Mouse (Mus musculus): Measurements from ENCODE around the gene Zgrf1.

Zgrf1 gene

GRCm38 (mm10) chr3:127552973-127553719, at the start of gene Zgrf1, which contains the start of gene Larp7:
Zgrf1 (plus strand) TSS chr3:127553489.
Larp7 (minus strand) TSS chr3:127553349.
- peak; percentile 99 for DNase-seq (ENCODE audit: low read depth, low spot score)

GRCm38 (mm10) chr3:127507878-127508783, 45.2 kb upstream of the Zgrf1 start:
- no peak for DNase-seq (ENCODE audit: low read depth, low spot score)

- no peak for DNase-seq (ENCODE audit: low read depth, low spot score)
Measured at GRCm38 (mm10) chr3:127511786-127512746, 41.2 kb upstream of the Zgrf1 start.

GRCm38 (mm10) chr3:127512794-127513335, 40.4 kb upstream of the Zgrf1 start:
- no peak for DNase-seq (ENCODE audit: low read depth, low spot score)

- DNase-seq (ENCODE audit: low read depth, low spot score): no peak
Measured at GRCm38 (mm10) chr3:127513699-127514098, 39.6 kb upstream of the Zgrf1 start.

- DNase-seq (ENCODE audit: low read depth, low spot score): no peak
Measured at GRCm38 (mm10) chr3:127515251-127515650, 38.0 kb upstream of the Zgrf1 start.

- DNase-seq (ENCODE audit: low read depth, low spot score): no peak
Measured at GRCm38 (mm10) chr3:127520300-127520699, 33.0 kb upstream of the Zgrf1 start.

- DNase-seq (ENCODE audit: low read depth, low spot score): no peak
Measured at GRCm38 (mm10) chr3:127521156-127521555, 32.1 kb upstream of the Zgrf1 start.

GRCm38 (mm10) chr3:127525188-127525819, 28.0 kb upstream of the Zgrf1 start:
- DNase-seq (ENCODE audit: low read depth, low spot score): no peak

GRCm38 (mm10) chr3:127527465-127528034, 25.7 kb upstream of the Zgrf1 start:
- DNase-seq (ENCODE audit: low read depth, low spot score): no peak

GRCm38 (mm10) chr3:127529210-127529609, 24.1 kb upstream of the Zgrf1 start:
- DNase-seq (ENCODE audit: low read depth, low spot score): no peak

- no peak for DNase-seq (ENCODE audit: low read depth, low spot score)
Measured at GRCm38 (mm10) chr3:127529824-127530223, 23.5 kb upstream of the Zgrf1 start.

- DNase-seq (ENCODE audit: low read depth, low spot score): peak; percentile 55
Measured at GRCm38 (mm10) chr3:127530293-127530692, 23.0 kb upstream of the Zgrf1 start.

- no peak for DNase-seq (ENCODE audit: low read depth, low spot score)
Measured at GRCm38 (mm10) chr3:127539193-127539592, 14.1 kb upstream of the Zgrf1 start.

- DNase-seq (ENCODE audit: low read depth, low spot score): no peak
Measured at GRCm38 (mm10) chr3:127543976-127544375, 9.3 kb upstream of the Zgrf1 start.

- DNase-seq (ENCODE audit: low read depth, low spot score): peak; percentile 93
Measured at GRCm38 (mm10) chr3:127544610-127545121, 8.6 kb upstream of the Zgrf1 start.

GRCm38 (mm10) chr3:127547882-127548281, 5.4 kb upstream of the Zgrf1 start:
- DNase-seq (ENCODE audit: low read depth, low spot score): peak; percentile 48

GRCm38 (mm10) chr3:127552434-127552972, 786 bp upstream of the Zgrf1 start:
- no peak for DNase-seq (ENCODE audit: low read depth, low spot score)

- DNase-seq (ENCODE audit: low read depth, low spot score): no peak
Measured at GRCm38 (mm10) chr3:127553720-127554043, 393 bp downstream of the Zgrf1 start.

- no peak for DNase-seq (ENCODE audit: low read depth, low spot score)
Measured at GRCm38 (mm10) chr3:127554723-127555122, 1.4 kb downstream of the Zgrf1 start.
